Mouse (Mus musculus) neural tube, embryonic 11.5 days (tissue): ENCODE measurements around the gene Lima1. TPM values are rescaled to one million over a fixed set of nuclear protein-coding genes. Genes with fewer than 3 reads are reported as not detected.
A peak's percentile ranks its signal among the peaks of the same experiment; 100 is the strongest.
"Not testable (repeated sequence)": the region's sequence is repeated elsewhere in the genome, so short reads cannot be mapped to it uniquely, and the experiment has no call there.

ENCODE experiments used
- ATAC-seq: fragments of 200-750 bp; cut with Nextera tagmentation; 2 replicates; pipeline ENCODE4 v1.8.0; 2017; ENCODE audit warnings: moderate number of reproducible peaks, mild to moderate bottlenecking, moderate TSS enrichment, moderate library complexity; ENCODE audit not compliant: insufficient read depth, low FRiP score, low TSS enrichment
- DNase-seq: peaks from one replicate; pipeline ENCODE4 v3.0.0-alpha.2; 2015; ENCODE audit warnings: low spot score
- H3K27ac ChIP-seq: fragments of 300-500 bp; sonication (generic); 2 replicates; pipeline ENCODE4 v1.5.1; 2014; ENCODE audit warnings: low read depth, mild to moderate bottlenecking, low read length
- H3K27me3 ChIP-seq: fragments of 300-500 bp; sonication (generic); 2 replicates; pipeline ENCODE4 v1.6.1; 2014; ENCODE audit warnings: mild to moderate bottlenecking, low read length, mixed read lengths; ENCODE audit not compliant: control insufficient read depth, insufficient read depth
- H3K36me3 ChIP-seq: fragments of 300-500 bp; sonication (generic); 2 replicates; pipeline ENCODE4 v1.6.1; 2014; ENCODE audit warnings: mild to moderate bottlenecking, low read length, moderate library complexity, mixed read lengths; ENCODE audit not compliant: control insufficient read depth, insufficient read depth
- H3K4me1 ChIP-seq: fragments of 300-500 bp; sonication (generic); 2 replicates; pipeline ENCODE4 v1.6.1; 2014; ENCODE audit warnings: low read length, mixed read lengths; ENCODE audit not compliant: control insufficient read depth, insufficient read depth
- H3K4me2 ChIP-seq: fragments of 300-500 bp; sonication (generic); 2 replicates; pipeline ENCODE4 v1.6.1; 2014; ENCODE audit warnings: low read depth, mild to moderate bottlenecking, moderate library complexity
- H3K4me3 ChIP-seq: fragments of 300-500 bp; sonication (generic); 2 replicates; pipeline ENCODE4 v1.5.1; 2014; ENCODE audit warnings: low read depth, low read length
- H3K9ac ChIP-seq: fragments of 300-500 bp; sonication (generic); 2 replicates; pipeline ENCODE4 v1.6.1; 2014; ENCODE audit warnings: mild to moderate bottlenecking, low read length
- H3K9me3 ChIP-seq: fragments of 300-500 bp; sonication (generic); 2 replicates; pipeline ENCODE4 v1.6.1; 2016; ENCODE audit warnings: low read length; ENCODE audit not compliant: control insufficient read depth
- WGBS: fragments of 180-500 bp; shearing (Covaris S2); extraction: QIAGEN DNeasy Blood & Tissue Kit; methylation state at CpG from one replicate; pipeline ENCODE4 v1.1.7; 2014; 5-methylcytosine and 5-hydroxymethylcytosine counted together
- polyA plus RNA-seq: library from polyadenylated mRNA; unstranded; fragments of >200 nt; fragmentation: Nextera tagmentation; extraction: Ambion mirVana; gene quantifications from 2 replicates; pipeline ENCODE4 v1.2.1, GENCODE M21; 2014

Gene Lima1
- polyA plus RNA-seq, 1 experiment from 2014 or later = 33.1 TPM

DNA sequence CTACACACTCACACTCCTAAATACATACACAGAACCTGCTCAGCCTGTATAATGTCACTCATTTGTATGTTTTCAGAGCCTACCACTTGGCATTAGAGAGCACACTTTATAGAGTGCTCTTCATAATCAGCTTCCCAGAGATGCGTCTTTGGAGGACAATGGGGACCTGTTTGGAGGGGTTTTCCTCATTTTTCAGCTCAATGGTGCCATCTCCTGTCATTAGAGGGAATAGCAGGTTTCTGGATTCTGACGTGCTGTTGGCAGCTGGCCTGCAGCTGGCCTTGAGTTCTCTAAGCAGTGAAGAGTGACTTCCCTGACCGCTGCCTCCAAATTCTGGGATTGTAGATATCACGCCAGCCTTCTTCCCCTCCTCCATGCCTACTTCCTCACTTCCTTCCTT is 29.1 kb upstream of the Lima1 start:
- ATAC-seq (no peak), DNase-seq (peak; percentile 75)
- Histone ChIP-seq H3K9ac (no peak overlapping the region), H3K4me2 (no peak overlapping the region), H3K27me3 (no peaks in the 10 kb centered on the region), H3K9me3 (no peaks in the 10 kb centered on the region), H3K27ac (no peak overlapping the region), H3K4me1 (no peaks in the 10 kb centered on the region), H3K36me3 (no peaks in the 10 kb centered on the region), H3K4me3 (no peak overlapping the region)
- WGBS = 14% methylated on average over 4 of the region's 4 CpGs

DNA sequence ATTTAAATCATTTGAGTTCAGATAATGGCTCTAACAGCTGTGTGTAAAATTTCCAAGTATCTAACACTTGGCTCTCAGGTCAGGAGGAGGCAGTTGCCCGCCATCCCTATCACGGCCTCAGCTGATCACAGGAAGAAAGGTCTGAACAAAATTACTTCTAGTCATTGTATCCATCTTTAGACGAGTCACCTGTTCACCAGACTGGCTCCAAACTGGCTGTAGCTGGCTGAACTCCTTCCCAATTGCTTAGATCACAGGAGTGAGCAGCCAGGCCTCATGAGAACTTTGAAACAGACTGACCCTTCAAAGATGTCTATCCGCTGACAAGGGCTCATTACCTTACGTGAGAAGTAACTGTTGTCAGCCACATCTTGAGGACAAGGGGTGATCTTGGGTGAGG is 28.0 kb upstream of the Lima1 start:
- WGBS = 89% methylated on average over 5 of the region's 5 CpGs
- H3K27ac ChIP-seq = no peak overlapping the region
- H3K9ac ChIP-seq = no peak overlapping the region
- ATAC-seq = no peak
- H3K4me3 ChIP-seq = no peak overlapping the region
- H3K9me3 ChIP-seq = no peaks in the 10 kb centered on the region
- no peak overlapping the region for H3K4me2 ChIP-seq
- H3K36me3 ChIP-seq = no peaks in the 10 kb centered on the region
- no peaks in the 10 kb centered on the region for H3K27me3 ChIP-seq
- H3K4me1 ChIP-seq = no peaks in the 10 kb centered on the region
- no peak for DNase-seq

DNA sequence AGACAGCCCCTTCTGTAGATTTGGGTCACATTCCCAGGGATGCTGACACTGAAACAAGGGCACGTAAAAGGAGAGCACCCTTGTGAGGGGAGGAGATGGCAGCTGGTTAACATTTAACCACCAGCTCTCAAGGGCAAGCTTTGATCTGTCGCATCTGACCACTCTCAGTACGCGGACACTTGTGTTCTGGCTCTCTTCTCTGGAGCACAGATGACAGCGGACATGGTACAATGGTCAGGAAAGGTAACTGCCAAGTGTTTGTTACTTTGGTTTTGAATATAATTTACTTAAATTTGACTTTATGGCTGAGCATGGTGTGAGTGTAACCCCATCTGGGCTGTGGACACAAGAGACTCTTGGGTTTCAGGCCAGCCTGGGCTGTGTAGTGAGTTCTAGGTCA is 27.5 kb upstream of the Lima1 start:
- H3K27ac ChIP-seq = no peak overlapping the region
- DNase-seq = no peak
- no peaks in the 10 kb centered on the region for H3K9me3 ChIP-seq
- H3K4me3 ChIP-seq = no peak overlapping the region
- no peak overlapping the region for H3K4me2 ChIP-seq
- H3K27me3 ChIP-seq = no peaks in the 10 kb centered on the region
- 72% methylated on average over 5 of the region's 5 CpGs for WGBS
- no peak for ATAC-seq
- no peaks in the 10 kb centered on the region for H3K4me1 ChIP-seq
- H3K9ac ChIP-seq = no peak overlapping the region
- no peaks in the 10 kb centered on the region for H3K36me3 ChIP-seq

DNA sequence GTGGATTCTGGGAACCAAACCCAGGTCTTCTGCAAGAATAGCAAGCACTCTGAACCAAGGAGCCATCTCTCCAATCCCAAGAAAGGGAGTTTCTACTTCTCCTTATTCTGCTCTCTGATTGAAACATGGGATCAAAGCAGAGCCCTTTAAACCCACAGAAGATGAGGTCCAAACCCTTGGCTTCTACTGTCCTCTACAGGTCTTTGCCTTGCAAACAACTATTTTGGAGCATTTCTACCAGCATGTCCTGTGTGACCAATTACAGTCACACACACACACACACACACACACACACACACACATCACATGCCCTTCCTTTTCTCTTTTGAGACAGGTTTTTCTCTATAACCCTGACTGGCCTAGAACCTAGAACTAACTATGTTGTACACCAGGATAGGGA is 21.4 kb upstream of the Lima1 start:
- H3K4me2 ChIP-seq = no peak overlapping the region
- no peaks in the 10 kb centered on the region for H3K36me3 ChIP-seq

DNA sequence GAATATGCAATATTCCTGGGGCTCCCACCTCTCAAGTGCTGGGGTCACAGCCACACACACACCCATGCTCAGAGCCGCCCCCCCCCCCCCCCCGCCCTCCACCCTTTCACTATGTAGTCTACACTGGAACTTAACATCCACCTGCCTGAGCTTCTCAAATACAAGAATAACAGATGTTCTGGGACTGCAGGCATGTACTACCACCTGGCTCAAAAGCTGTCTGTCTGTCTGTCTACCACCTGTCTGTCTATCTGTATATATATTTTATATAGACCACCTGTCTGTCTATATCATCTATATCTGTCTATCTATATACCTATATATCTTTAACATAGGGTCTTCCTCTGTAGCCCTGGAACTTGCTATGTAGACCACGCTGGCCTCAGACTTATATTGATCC is 16.1 kb upstream of the Lima1 start:
- Histone ChIP-seq H3K36me3 (no peaks in the 10 kb centered on the region), H3K9ac (no peak overlapping the region), H3K27me3 (no peaks in the 10 kb centered on the region), H3K4me1 (no peaks in the 10 kb centered on the region), H3K4me2 (no peak overlapping the region), H3K4me3 (no peak overlapping the region), H3K27ac (no peak overlapping the region), H3K9me3 (no peaks in the 10 kb centered on the region)
- no peak for DNase-seq
- WGBS = 81% methylated on average over 2 of the region's 3 CpGs
- ATAC-seq = no peak

More for the DNA sequence above, 21.4 kb upstream of the Lima1 start:
- Histone ChIP-seq H3K9ac (no peak overlapping the region), H3K27me3 (no peaks in the 10 kb centered on the region), H3K4me1 (no peaks in the 10 kb centered on the region), H3K9me3 (no peaks in the 10 kb centered on the region), H3K4me3 (no peak overlapping the region), H3K27ac (no peak overlapping the region)
- ATAC-seq (no peak), DNase-seq (no peak)

DNA sequence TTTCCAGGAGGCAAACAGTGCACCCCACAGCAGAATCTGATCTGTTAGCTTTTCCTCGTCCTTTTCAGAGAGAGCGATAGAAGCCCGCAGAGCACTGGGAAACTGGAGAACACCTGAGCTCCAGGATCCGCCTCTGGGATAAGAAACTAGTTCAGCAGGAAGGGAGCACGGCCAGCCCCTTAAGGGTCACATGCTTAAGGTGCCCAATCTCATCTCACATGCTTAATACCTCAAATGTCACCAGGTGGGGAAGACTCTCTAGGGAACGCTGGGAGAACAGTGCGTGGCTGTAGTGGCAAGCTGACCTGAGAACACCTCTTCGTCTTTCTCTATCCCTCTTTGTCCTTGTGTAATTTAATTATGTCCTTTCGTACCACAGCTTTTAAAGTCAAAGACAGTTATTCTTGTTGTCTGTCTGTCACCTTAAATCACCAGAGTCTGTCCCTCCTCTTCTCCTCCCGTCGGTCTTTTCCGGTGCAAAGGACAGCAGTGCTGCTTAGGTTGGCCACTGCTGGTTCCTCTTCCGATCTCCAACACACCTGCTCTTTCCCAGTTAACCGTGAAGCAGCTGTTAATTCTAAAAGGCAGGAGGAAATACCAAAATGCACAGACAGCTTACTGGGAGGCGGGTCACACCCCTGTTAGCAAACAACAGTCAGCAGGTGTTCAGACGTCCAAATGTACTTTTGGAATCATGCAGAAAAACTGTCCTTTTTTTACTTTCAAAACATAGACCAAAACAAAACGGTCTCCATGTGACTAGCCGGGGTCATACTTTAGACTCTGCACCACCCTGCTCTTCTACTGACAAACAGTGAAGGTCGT is 15.4 kb upstream of the Lima1 start:
- Histone ChIP-seq H3K4me1 (no peaks in the 10 kb centered on the region), H3K9ac (no peak overlapping the region), H3K36me3 (no peaks in the 10 kb centered on the region), H3K9me3 (no peaks in the 10 kb centered on the region), H3K27ac (no peak overlapping the region), H3K4me2 (no peak overlapping the region), H3K27me3 (no peaks in the 10 kb centered on the region), H3K4me3 (no peak overlapping the region)
- ATAC-seq (no peak), DNase-seq (no peak)
- WGBS = 49% methylated on average over 19 of the region's 19 CpGs

DNA sequence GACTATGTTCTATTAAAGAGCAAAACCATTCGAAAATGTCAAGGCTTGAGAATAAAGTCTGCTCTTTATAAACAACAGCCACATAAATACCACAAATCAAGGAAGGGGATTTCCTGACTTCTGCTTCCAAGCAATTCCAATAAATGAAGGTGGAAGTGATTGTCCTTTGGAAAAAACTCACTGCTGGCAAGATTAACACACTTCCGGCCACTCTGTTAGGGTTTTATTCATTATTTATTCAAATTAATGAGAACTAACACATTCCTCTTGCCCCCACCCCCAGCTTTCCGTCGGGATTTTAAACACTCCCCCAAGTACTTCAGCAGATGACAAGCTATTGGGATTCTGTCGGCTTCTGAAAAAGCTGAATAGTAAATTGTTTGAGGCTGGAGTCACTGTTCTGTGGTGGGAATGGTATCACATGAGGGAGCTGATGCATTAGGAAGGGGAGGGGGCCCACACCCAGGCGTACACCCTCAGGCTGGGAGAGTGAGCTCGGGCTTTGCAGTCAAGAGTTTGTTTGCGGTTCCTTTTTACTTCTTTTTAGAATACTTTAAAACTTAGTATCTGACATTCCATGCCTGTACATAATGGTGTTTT is 14.1 kb upstream of the Lima1 start:
- ATAC-seq (no peak), DNase-seq (no peak)
- no peaks in the 10 kb centered on the region for H3K9me3 ChIP-seq
- WGBS = 68% methylated on average over 8 of the region's 8 CpGs
- no peaks in the 10 kb centered on the region for H3K27me3 ChIP-seq
- no peak overlapping the region for H3K27ac ChIP-seq
- H3K4me1 ChIP-seq = no peaks in the 10 kb centered on the region
- H3K4me3 ChIP-seq = no peak overlapping the region
- no peaks in the 10 kb centered on the region for H3K36me3 ChIP-seq
- H3K4me2 ChIP-seq = no peak overlapping the region
- no peak overlapping the region for H3K9ac ChIP-seq

DNA sequence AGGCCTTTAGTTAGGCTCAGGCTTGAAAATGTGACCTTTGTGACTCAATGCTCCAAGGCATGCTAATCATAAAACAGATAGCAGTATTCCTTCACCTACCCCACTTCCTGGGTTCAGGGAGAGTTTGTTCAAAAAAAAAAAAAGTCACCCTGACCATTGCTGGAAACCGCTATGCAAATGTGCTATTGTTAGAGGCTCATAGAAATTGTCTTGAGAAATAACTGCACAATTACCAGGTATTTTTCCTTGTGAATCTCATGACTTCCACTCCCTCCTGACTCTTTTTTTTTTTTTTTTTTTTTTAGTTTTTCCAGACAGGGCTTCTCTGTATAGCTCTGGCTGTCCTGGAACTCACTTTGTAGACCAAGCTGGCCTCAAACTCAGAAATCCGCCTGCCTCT is 11.9 kb upstream of the Lima1 start:
- not testable (repeated sequence) for H3K27me3 ChIP-seq, H3K9me3 ChIP-seq, H3K4me3 ChIP-seq, H3K36me3 ChIP-seq, H3K4me2 ChIP-seq, H3K4me1 ChIP-seq, H3K9ac ChIP-seq, ATAC-seq, H3K27ac ChIP-seq, DNase-seq
- WGBS = 95% methylated on average over 2 of the region's 2 CpGs

DNA sequence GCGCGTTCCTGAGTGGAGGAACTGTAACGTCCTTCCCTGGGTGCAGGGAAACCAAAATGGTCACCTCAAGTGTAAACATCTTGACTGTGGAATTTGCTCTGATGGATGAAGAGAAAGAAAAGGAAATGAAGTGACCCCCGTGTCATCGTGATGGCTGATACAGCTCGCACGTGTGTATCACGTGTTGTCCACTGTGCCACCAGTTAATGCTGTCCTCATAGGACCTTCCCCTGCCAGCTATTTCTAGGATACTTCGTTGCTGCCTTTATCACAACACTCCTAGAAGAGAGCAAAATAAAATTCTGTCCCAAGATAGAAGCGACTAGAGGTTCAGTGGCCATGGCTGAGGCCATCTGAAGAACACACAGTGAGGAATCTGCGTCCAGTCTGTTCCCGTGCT is 8.8 kb upstream of the Lima1 start:
- no peaks in the 10 kb centered on the region for H3K27me3 ChIP-seq
- no peak for ATAC-seq
- no peak overlapping the region for H3K4me2 ChIP-seq
- DNase-seq = no peak
- no peak overlapping the region for H3K4me3 ChIP-seq
- no peak overlapping the region for H3K9ac ChIP-seq
- H3K36me3 ChIP-seq = no peaks in the 10 kb centered on the region
- H3K4me1 ChIP-seq = no peaks in the 10 kb centered on the region
- no peak overlapping the region for H3K27ac ChIP-seq
- H3K9me3 ChIP-seq = no peaks in the 10 kb centered on the region
- whole genome bisulfite sequencing = 92% methylated on average over 12 of the region's 12 CpGs
